Mouse (Mus musculus): ENCODE results near the gene Sdf2l1. TPM values are rescaled to one million over a fixed set of nuclear protein-coding genes. Genes with fewer than 3 reads are reported as not detected.

Sdf2l1 gene
- polyA plus RNA-seq, 1 experiment from 2014 or later, result 66.0 TPM

GRCm38 (mm10) chr16:17086669-17087193, 45.5 kb downstream of the Sdf2l1 start:
- 76% methylated on average over 13 of the region's 13 CpGs for WGBS
- Histone ChIP-seq H3K4me3 (ENCODE audit: low read depth, low read length) (no peak overlapping the region), H3K27ac (ENCODE audit: low read depth) (no peak overlapping the region), H3K27me3 (ENCODE audit: insufficient read depth, low read length) (no peaks in the 10 kb centered on the region), H3K36me3 (ENCODE audit: insufficient read depth) (peaks cover 94% of the 10 kb centered on the region), H3K4me2 (no peak overlapping the region), H3K9me3 (ENCODE audit: low read depth, low read length) (no peaks in the 10 kb centered on the region), H3K9ac (no peak overlapping the region), H3K4me1 (ENCODE audit: insufficient read depth) (no peaks in the 10 kb centered on the region)
- no peak for ATAC-seq (ENCODE audit: insufficient read depth)
- DNase-seq, result no peak
- TF ChIP-seq CTCF (IDR thresholded peaks at IDR 0.05; ENCODE audit: low read depth), result no peak

- peaks cover 89% of the 10 kb centered on the region for H3K36me3 ChIP-seq (ENCODE audit: insufficient read depth)
- no peak for TF ChIP-seq CTCF (IDR thresholded peaks at IDR 0.05; ENCODE audit: low read depth)
- H3K9me3 ChIP-seq (ENCODE audit: low read depth, low read length), result no peaks in the 10 kb centered on the region
- DNase-seq (no peak), ATAC-seq (ENCODE audit: insufficient read depth) (no peak)
- H3K4me2 ChIP-seq, result no peak overlapping the region
- H3K4me1 ChIP-seq (ENCODE audit: insufficient read depth), result no peaks in the 10 kb centered on the region
- no peaks in the 10 kb centered on the region for H3K27me3 ChIP-seq (ENCODE audit: insufficient read depth, low read length)
- no peak overlapping the region for H3K4me3 ChIP-seq (ENCODE audit: low read depth, low read length)
- H3K27ac ChIP-seq (ENCODE audit: low read depth), result no peak overlapping the region
- no peak overlapping the region for H3K9ac ChIP-seq
- 69% methylated on average over 3 of the region's 3 CpGs for WGBS
These were observed 45.9 kb downstream of the Sdf2l1 start for GRCm38 (mm10) chr16:17086241-17086640.

GRCm38 (mm10) chr16:17085636-17086035, 46.5 kb downstream of the Sdf2l1 start:
- no peak for TF ChIP-seq CTCF (IDR thresholded peaks at IDR 0.05; ENCODE audit: low read depth)
- H3K27ac ChIP-seq (ENCODE audit: low read depth), result no peak overlapping the region
- peaks cover 83% of the 10 kb centered on the region for H3K36me3 ChIP-seq (ENCODE audit: insufficient read depth)
- no peak overlapping the region for H3K4me2 ChIP-seq
- H3K4me1 ChIP-seq (ENCODE audit: insufficient read depth), result no peaks in the 10 kb centered on the region
- no peaks in the 10 kb centered on the region for H3K9me3 ChIP-seq (ENCODE audit: low read depth, low read length)
- no peaks in the 10 kb centered on the region for H3K27me3 ChIP-seq (ENCODE audit: insufficient read depth, low read length)
- no peak overlapping the region for H3K4me3 ChIP-seq (ENCODE audit: low read depth, low read length)
- ATAC-seq (ENCODE audit: insufficient read depth) (no peak), DNase-seq (no peak)
- no peak overlapping the region for H3K9ac ChIP-seq
- 81% methylated on average over 4 of the region's 4 CpGs for WGBS

GRCm38 (mm10) chr16:17082121-17082792, 49.9 kb downstream of the Sdf2l1 start:
- peaks cover 53% of the 10 kb centered on the region for H3K36me3 ChIP-seq (ENCODE audit: insufficient read depth)
- no peak overlapping the region for H3K27ac ChIP-seq (ENCODE audit: low read depth)
- H3K4me1 ChIP-seq (ENCODE audit: insufficient read depth), result no peaks in the 10 kb centered on the region
- no peak overlapping the region for H3K4me2 ChIP-seq
- H3K4me3 ChIP-seq (ENCODE audit: low read depth, low read length), result no peak overlapping the region
- no peaks in the 10 kb centered on the region for H3K27me3 ChIP-seq (ENCODE audit: insufficient read depth, low read length)
- no peak for TF ChIP-seq CTCF (IDR thresholded peaks at IDR 0.05; ENCODE audit: low read depth)
- no peaks in the 10 kb centered on the region for H3K9me3 ChIP-seq (ENCODE audit: low read depth, low read length)
- 70% methylated on average over 6 of the region's 6 CpGs for WGBS
- ATAC-seq (ENCODE audit: insufficient read depth) (no peak), DNase-seq (peak; percentile 39)
- H3K9ac ChIP-seq, result no peak overlapping the region

MicroRNA genes within 50 kb of the gene (microRNA counts, 519-probe panel; counts per million panel counts)
- microRNA mmu-miR-130b (4,159 counts per million, percentile 86 among the panel's probes with 10 or more counts), microRNA mmu-miR-301b (2,277 counts per million, percentile 34 among the panel's probes with 10 or more counts)

Small RNA genes lying within 50 kb of the gene (microRNA-seq; reads per million reads assigned to microRNA genes)
- 6,905 reads per million, percentile 91 among the genes with 10 or more reads in this experiment for gene Mir130b (ENCODE audit: borderline number of aligned reads)
- 83.9 reads per million, percentile 46 among the genes with 10 or more reads in this experiment for gene Mir301b (ENCODE audit: borderline number of aligned reads)

Other genes starting within 250 kb of the Sdf2l1 start
- 27.6 and 29.4 TPM in 2 replicates for gene Ppm1f, start 235.9 kb downstream of the Sdf2l1 start, polyA plus RNA-seq (2014; fragmentation: Nextera tagmentation; extraction: Ambion mirVana)
- gene Mapk1, start 149.0 kb downstream of the Sdf2l1 start, polyA plus RNA-seq (2014; fragmentation: Nextera tagmentation; extraction: Ambion mirVana), result 181 and 186 TPM in 2 replicates
- 31.1 and 36.2 TPM in 2 replicates for gene Ypel1, start 62.7 kb downstream of the Sdf2l1 start, polyA plus RNA-seq (2014; fragmentation: Nextera tagmentation; extraction: Ambion mirVana)
- gene Ppil2, start 21.1 kb downstream of the Sdf2l1 start, polyA plus RNA-seq (2014; fragmentation: Nextera tagmentation; extraction: Ambion mirVana), result 119 and 136 TPM in 2 replicates
- gene 2610318N02Rik, start 7.2 kb downstream of the Sdf2l1 start, polyA plus RNA-seq (2014; fragmentation: Nextera tagmentation; extraction: Ambion mirVana), result 43.0 and 45.7 TPM in 2 replicates
- gene Ydjc, start 12.2 kb upstream of the Sdf2l1 start, polyA plus RNA-seq (2014; fragmentation: Nextera tagmentation; extraction: Ambion mirVana), result 10.1 TPM in 2 replicates
- 0.64 and 0.78 TPM in 2 replicates for gene Ccdc116, start 14.8 kb upstream of the Sdf2l1 start, polyA plus RNA-seq (2014; fragmentation: Nextera tagmentation; extraction: Ambion mirVana)
- 349 and 371 TPM in 2 replicates for gene Ube2l3, start 70.3 kb upstream of the Sdf2l1 start, polyA plus RNA-seq (2014; fragmentation: Nextera tagmentation; extraction: Ambion mirVana)
- 0.13 and 0.30 TPM in 2 replicates for gene Rimbp3, start 76.2 kb upstream of the Sdf2l1 start, polyA plus RNA-seq (2014; fragmentation: Nextera tagmentation; extraction: Ambion mirVana)
- gene Hic2, start 101.2 kb upstream of the Sdf2l1 start, polyA plus RNA-seq (2014; fragmentation: Nextera tagmentation; extraction: Ambion mirVana), result 3.4 and 4.3 TPM in 2 replicates
- gene Tmem191c, start 143.7 kb upstream of the Sdf2l1 start, polyA plus RNA-seq (2014; fragmentation: Nextera tagmentation; extraction: Ambion mirVana), result 6.7 and 7.5 TPM in 2 replicates
- gene Serpind1, start 199.0 kb upstream of the Sdf2l1 start, polyA plus RNA-seq (2014; fragmentation: Nextera tagmentation; extraction: Ambion mirVana), result 0.12 and 0.25 TPM in 2 replicates